Comparison of ENCODE assay signal across 7 mouse cellular contexts in genomic region chr2:78868951-78869720, GRCm38 (mm10). TPM values are rescaled to one million over a fixed set of nuclear protein-coding genes. Genes with fewer than 3 reads are reported as not detected.
DNase-seq lines count a peak whose midpoint lies in the region; ATAC-seq and TF ChIP-seq lines count a peak whose summit lies in the region.

No protein-coding gene starts in this region.

- TF ChIP-seq CTCF in spleen, adult 2 months (IDR thresholded peaks at IDR 0.05; ENCODE audit: extremely low read depth, insufficient read depth, insufficient read length, insufficient replicate concordance): peak; percentile 58; the same call in 1 of the 2 replicates

- no peak for TF ChIP-seq POLR2A in spleen, adult 2 months (IDR thresholded peaks at IDR 0.05; ENCODE audit: low read depth, low read length)

- H3K4me1 ChIP-seq in limb, embryonic 12.5 days (replicated peaks): peaks cover 33% of the 10 kb centered on the region
- H3K4me1 ChIP-seq in midbrain, embryonic 14.5 days (ENCODE audit: control insufficient read depth, insufficient read depth, low read length): peaks cover 24% of the 10 kb centered on the region
- no peaks in the 10 kb centered on the region for H3K4me1 ChIP-seq in spleen, adult 2 months (ENCODE audit: control insufficient read depth, insufficient read depth, insufficient read length)

- H3K9me3 ChIP-seq in limb, embryonic 12.5 days: no peaks in the 10 kb centered on the region
- H3K9me3 ChIP-seq in midbrain, embryonic 14.5 days (ENCODE audit: control insufficient read depth, low read length): no peaks in the 10 kb centered on the region

- 0 out of 2 replicates have a peak, but pooled peaks cover 8% of the 10 kb centered on the region for H3K36me3 ChIP-seq in limb, embryonic 12.5 days
- no peaks in the 10 kb centered on the region for H3K36me3 ChIP-seq in midbrain, embryonic 14.5 days (ENCODE audit: control insufficient read depth, insufficient read depth, low read length)
- no peaks in the 10 kb centered on the region for H3K36me3 ChIP-seq in spleen, adult 2 months (ENCODE audit: control insufficient read depth, insufficient read depth, low read length)

- no peaks in the 10 kb centered on the region for H3K27me3 ChIP-seq in limb, embryonic 12.5 days
- H3K27me3 ChIP-seq in midbrain, embryonic 14.5 days (ENCODE audit: control insufficient read depth, insufficient read depth, low read length): no peaks in the 10 kb centered on the region
- peaks cover 6% of the 10 kb centered on the region; the same call in 1 of the 2 replicates for H3K27me3 ChIP-seq in spleen, adult 2 months (ENCODE audit: control insufficient read depth, insufficient read depth, low read length)

- H3K9ac ChIP-seq in limb, embryonic 12.5 days (replicated peaks): peak overlapping the region; percentile 99
- peak overlapping the region; percentile 99 for H3K9ac ChIP-seq in midbrain, embryonic 14.5 days (replicated peaks; ENCODE audit: low read length)

- H3K27ac ChIP-seq in limb, embryonic 12.5 days: peak overlapping the region; percentile 99
- H3K27ac ChIP-seq in midbrain, embryonic 14.5 days (replicated peaks; ENCODE audit: low read depth, low read length): peak overlapping the region; percentile 99
- peak overlapping the region; percentile 63; the same call in 1 of the 2 replicates for H3K27ac ChIP-seq in spleen, adult 2 months (ENCODE audit: insufficient read depth, low read length)

- 1% methylated on average over 46 of the region's 114 CpGs for WGBS in limb, embryonic 12.5 days
- WGBS in midbrain, embryonic 14.5 days: under 1% methylated on average over 77 of the region's 114 CpGs
- WGBS in spleen, adult 2 months: under 1% methylated on average over 83 of the region's 114 CpGs

- peak; percentile 66 for ATAC-seq in granulocyte monocyte progenitor cell, adult 5-6 weeks (replicated peaks; ENCODE audit: poor library complexity, severe bottlenecking)
- peak; percentile 93 for ATAC-seq in limb, embryonic 12.5 days (ENCODE audit: insufficient number of reproducible peaks, insufficient read depth, low FRiP score, low TSS enrichment, low read depth)
- ATAC-seq in midbrain, embryonic 14.5 days (ENCODE audit: low FRiP score, low TSS enrichment): peak; percentile 97

- peak overlapping the region; percentile 77 for H3K4me3 ChIP-seq in limb, embryonic 12.5 days (replicated peaks)
- H3K4me3 ChIP-seq in midbrain, embryonic 14.5 days (replicated peaks; ENCODE audit: low read depth, low read length): peak overlapping the region; percentile 70
- H3K4me3 ChIP-seq in spleen, adult 2 months (ENCODE audit: extremely low read depth, insufficient read depth, insufficient read length): peak overlapping the region; percentile 91

- DNase-seq in adrenal gland, postnatal 14 days: peak; percentile 91
- peak; percentile 88 for DNase-seq in embryo, embryonic 9.5 days (ENCODE audit: extremely low spot score)
- peak; percentile 66 for DNase-seq in kidney, adult 11 months
- peak; percentile 97 for DNase-seq in midbrain, embryonic 14.5 days
- peak in 1 of 2 experiments; percentile 63 for DNase-seq in spleen, adult 2 months (ENCODE audit: low read depth in 1 of 2, low spot score in 2 of 2)

- H3K4me2 ChIP-seq in limb, embryonic 12.5 days: peak overlapping the region; percentile 78
- H3K4me2 ChIP-seq in midbrain, embryonic 14.5 days (ENCODE audit: low read length): peak overlapping the region; percentile 80

RNA-seq across cellular contexts. Expression of gene Ube2e3, which starts 1.2 kb away (rescaled TPM):
- 54.3 and 61.0 TPM in 2 replicates for total RNA-seq in adrenal gland, postnatal 14 days (2021)
- 50.5 and 62.7 TPM in 2 replicates for total RNA-seq in granulocyte monocyte progenitor cell, adult 5-6 weeks (2014; fragmentation: Nextera tagmentation)
- total RNA-seq in granulocyte monocyte progenitor cell, adult 5-6 weeks (2017): 39.7 and 40.2 TPM in 2 replicates
- polyA plus RNA-seq in limb, embryonic 12.5 days (2016; fragmentation: Nextera tagmentation; extraction: Ambion mirVana): 247 and 256 TPM in 2 replicates
- 322 TPM in 2 replicates for polyA plus RNA-seq in midbrain, embryonic 14.5 days (2014; fragmentation: Nextera tagmentation; extraction: Ambion mirVana)
- 12.7 and 23.0 TPM in 2 replicates for polyA plus RNA-seq in spleen, adult 2 months (2012; rRNA removed)

Comparison
In these comparisons a context has a peak if more than half of its experiments do, and no peak if none do; other contexts are left out.
1. RNA of gene Ube2e3, which starts 1.2 kb away (polyA plus RNA-seq): 322 TPM in midbrain, embryonic 14.5 days and 247 to 256 TPM in limb, embryonic 12.5 days; 12.7 to 23.0 TPM in spleen, adult 2 months; every median in the first group is over 10 times any median in the second.
2. Peak in every context shown above with its lines, with median percentiles within 50 percentile points of each other: ATAC-seq, H3K27ac ChIP-seq and H3K4me3 ChIP-seq.